Mouse (Mus musculus) olfactory bulb, adult 2 months (tissue): ENCODE results near the gene Ifna4.
"Not testable (repeated sequence)": the region's sequence is repeated elsewhere in the genome, so short reads cannot be mapped to it uniquely, and the experiment has no call there.

ENCODE experiments used
- CTCF ChIP-seq: fragments of 200-500 bp; IDR thresholded peaks from 2 replicates; pipeline ENCODE4 v1.5.1; 2012; ENCODE audit warnings: low read depth, mild to moderate bottlenecking, low read length, moderate library complexity; ENCODE audit not compliant: insufficient read depth
- POLR2A ChIP-seq: fragments of 200-500 bp; IDR thresholded peaks from 2 replicates; pipeline ENCODE4 v1.6.1; 2012; ENCODE audit warnings: mild to moderate bottlenecking, low read depth, low read length, moderate library complexity; ENCODE audit not compliant: insufficient read depth

GRCm38 (mm10) chr4:88835225-88835624 is 6.4 kb upstream of the Ifna4 start, which contains the start of gene Ifna5:
- not testable (repeated sequence) for TF ChIP-seq CTCF, POLR2A
